Mouse (Mus musculus): ENCODE measurements around the gene Slc25a17. TPM values are rescaled to one million over a fixed set of nuclear protein-coding genes. Genes with fewer than 3 reads are reported as not detected.

Gene Slc25a17
- polyA plus RNA-seq, 1 experiment from 2014 or later, result 104 TPM

GRCm38 (mm10) chr15:81305035-81305434 is 55.6 kb downstream of the Slc25a17 start:
- no peaks in the 10 kb centered on the region for H3K27me3 ChIP-seq (ENCODE audit: control insufficient read depth, insufficient read depth, low read length)
- H3K27ac ChIP-seq (replicated peaks; ENCODE audit: low read depth, low read length), result no peak overlapping the region
- H3K9me3 ChIP-seq (ENCODE audit: control insufficient read depth, low read length), result no peaks in the 10 kb centered on the region
- H3K36me3 ChIP-seq (ENCODE audit: control insufficient read depth, insufficient read depth, low read length), result no peaks in the 10 kb centered on the region
- H3K4me3 ChIP-seq (ENCODE audit: low read depth, low read length), result no peak overlapping the region
- DNase-seq (ENCODE audit: low spot score) (no peak), ATAC-seq (ENCODE audit: insufficient number of reproducible peaks, low FRiP score, low TSS enrichment, low read depth) (no peak)
- 79% methylated on average over 8 of the region's 8 CpGs for WGBS
- H3K4me1 ChIP-seq (ENCODE audit: control insufficient read depth, insufficient read depth, low read length), result no peaks in the 10 kb centered on the region
- H3K4me2 ChIP-seq (ENCODE audit: low read depth, severe bottlenecking), result no peak overlapping the region
- H3K9ac ChIP-seq (ENCODE audit: low read length), result no peak overlapping the region

- DNase-seq (ENCODE audit: low spot score) (no peak), ATAC-seq (ENCODE audit: insufficient number of reproducible peaks, low FRiP score, low TSS enrichment, low read depth) (no peak)
- Histone ChIP-seq H3K9me3 (ENCODE audit: control insufficient read depth, low read length) (no peaks in the 10 kb centered on the region), H3K4me2 (ENCODE audit: low read depth, severe bottlenecking) (no peak overlapping the region), H3K27me3 (ENCODE audit: control insufficient read depth, insufficient read depth, low read length) (no peaks in the 10 kb centered on the region), H3K9ac (ENCODE audit: low read length) (no peak overlapping the region), H3K36me3 (ENCODE audit: control insufficient read depth, insufficient read depth, low read length) (no peaks in the 10 kb centered on the region), H3K27ac (replicated peaks; ENCODE audit: low read depth, low read length) (no peak overlapping the region), H3K4me3 (ENCODE audit: low read depth, low read length) (no peak overlapping the region), H3K4me1 (ENCODE audit: control insufficient read depth, insufficient read depth, low read length) (no peaks in the 10 kb centered on the region)
- WGBS, result 96% methylated on average over 7 of the region's 7 CpGs
Observed at GRCm38 (mm10) chr15:81304006-81304405, 56.6 kb downstream of the Slc25a17 start.

- H3K27me3 ChIP-seq (ENCODE audit: control insufficient read depth, insufficient read depth, low read length), result no peaks in the 10 kb centered on the region
- H3K9me3 ChIP-seq (ENCODE audit: control insufficient read depth, low read length), result no peaks in the 10 kb centered on the region
- no peak overlapping the region for H3K4me3 ChIP-seq (ENCODE audit: low read depth, low read length)
- no peaks in the 10 kb centered on the region for H3K4me1 ChIP-seq (ENCODE audit: control insufficient read depth, insufficient read depth, low read length)
- no peak overlapping the region for H3K27ac ChIP-seq (replicated peaks; ENCODE audit: low read depth, low read length)
- no peak overlapping the region for H3K4me2 ChIP-seq (ENCODE audit: low read depth, severe bottlenecking)
- DNase-seq (ENCODE audit: low spot score) (no peak), ATAC-seq (ENCODE audit: insufficient number of reproducible peaks, low FRiP score, low TSS enrichment, low read depth) (no peak)
- H3K36me3 ChIP-seq (ENCODE audit: control insufficient read depth, insufficient read depth, low read length), result no peaks in the 10 kb centered on the region
- H3K9ac ChIP-seq (ENCODE audit: low read length), result no peak overlapping the region
- WGBS, result 69% methylated on average over 13 of the region's 13 CpGs
Observed at GRCm38 (mm10) chr15:81302151-81302808, 58.3 kb downstream of the Slc25a17 start.

GRCm38 (mm10) chr15:81301193-81302070 is 59.2 kb downstream of the Slc25a17 start:
- 43% methylated on average over 16 of the region's 16 CpGs for WGBS
- Histone ChIP-seq H3K4me3 (ENCODE audit: low read depth, low read length) (no peak overlapping the region), H3K27ac (replicated peaks; ENCODE audit: low read depth, low read length) (no peak overlapping the region), H3K9ac (ENCODE audit: low read length) (no peak overlapping the region), H3K36me3 (ENCODE audit: control insufficient read depth, insufficient read depth, low read length) (no peaks in the 10 kb centered on the region), H3K27me3 (ENCODE audit: control insufficient read depth, insufficient read depth, low read length) (no peaks in the 10 kb centered on the region), H3K9me3 (ENCODE audit: control insufficient read depth, low read length) (no peaks in the 10 kb centered on the region), H3K4me1 (ENCODE audit: control insufficient read depth, insufficient read depth, low read length) (no peaks in the 10 kb centered on the region), H3K4me2 (ENCODE audit: low read depth, severe bottlenecking) (no peak overlapping the region)
- ATAC-seq (ENCODE audit: insufficient number of reproducible peaks, low FRiP score, low TSS enrichment, low read depth) (no peak), DNase-seq (ENCODE audit: low spot score) (no peak)

- ATAC-seq (ENCODE audit: insufficient number of reproducible peaks, low FRiP score, low TSS enrichment, low read depth), result no peak
- Histone ChIP-seq H3K4me2 (ENCODE audit: low read depth, severe bottlenecking) (no peak overlapping the region), H3K27ac (replicated peaks; ENCODE audit: low read depth, low read length) (no peak overlapping the region), H3K4me1 (ENCODE audit: control insufficient read depth, insufficient read depth, low read length) (no peaks in the 10 kb centered on the region), H3K9ac (ENCODE audit: low read length) (no peak overlapping the region), H3K36me3 (ENCODE audit: control insufficient read depth, insufficient read depth, low read length) (no peaks in the 10 kb centered on the region), H3K4me3 (ENCODE audit: low read depth, low read length) (no peak overlapping the region), H3K9me3 (ENCODE audit: control insufficient read depth, low read length) (no peaks in the 10 kb centered on the region), H3K27me3 (ENCODE audit: control insufficient read depth, insufficient read depth, low read length) (no peaks in the 10 kb centered on the region)
- DNase-seq (ENCODE audit: low spot score), result no peak
- WGBS, result 60% methylated on average over 3 of the region's 3 CpGs
Observed at GRCm38 (mm10) chr15:81300520-81301069, 60.0 kb downstream of the Slc25a17 start.

- no peak overlapping the region for H3K9ac ChIP-seq (ENCODE audit: low read length)
- H3K4me2 ChIP-seq (ENCODE audit: low read depth, severe bottlenecking), result no peak overlapping the region
- H3K9me3 ChIP-seq (ENCODE audit: control insufficient read depth, low read length), result no peaks in the 10 kb centered on the region
- H3K27me3 ChIP-seq (ENCODE audit: control insufficient read depth, insufficient read depth, low read length), result no peaks in the 10 kb centered on the region
- no peak overlapping the region for H3K4me3 ChIP-seq (ENCODE audit: low read depth, low read length)
- DNase-seq (ENCODE audit: low spot score) (no peak), ATAC-seq (ENCODE audit: insufficient number of reproducible peaks, low FRiP score, low TSS enrichment, low read depth) (no peak)
- H3K4me1 ChIP-seq (ENCODE audit: control insufficient read depth, insufficient read depth, low read length), result no peaks in the 10 kb centered on the region
- no peak overlapping the region for H3K27ac ChIP-seq (replicated peaks; ENCODE audit: low read depth, low read length)
- whole genome bisulfite sequencing, result 90% methylated on average over 4 of the region's 4 CpGs
- H3K36me3 ChIP-seq (ENCODE audit: control insufficient read depth, insufficient read depth, low read length), result no peaks in the 10 kb centered on the region
Observed at GRCm38 (mm10) chr15:81299549-81299948, 61.1 kb downstream of the Slc25a17 start.

GRCm38 (mm10) chr15:81298213-81298612 is 62.4 kb downstream of the Slc25a17 start:
- Histone ChIP-seq H3K4me2 (ENCODE audit: low read depth, severe bottlenecking) (no peak overlapping the region), H3K4me1 (ENCODE audit: control insufficient read depth, insufficient read depth, low read length) (no peaks in the 10 kb centered on the region), H3K36me3 (ENCODE audit: control insufficient read depth, insufficient read depth, low read length) (no peaks in the 10 kb centered on the region), H3K27ac (replicated peaks; ENCODE audit: low read depth, low read length) (no peak overlapping the region), H3K4me3 (ENCODE audit: low read depth, low read length) (no peak overlapping the region), H3K27me3 (ENCODE audit: control insufficient read depth, insufficient read depth, low read length) (no peaks in the 10 kb centered on the region), H3K9me3 (ENCODE audit: control insufficient read depth, low read length) (no peaks in the 10 kb centered on the region), H3K9ac (ENCODE audit: low read length) (no peak overlapping the region)
- WGBS, result 85% methylated on average over 6 of the region's 6 CpGs
- DNase-seq (ENCODE audit: low spot score) (no peak), ATAC-seq (ENCODE audit: insufficient number of reproducible peaks, low FRiP score, low TSS enrichment, low read depth) (no peak)

- Histone ChIP-seq H3K9ac (ENCODE audit: low read length) (no peak overlapping the region), H3K4me2 (ENCODE audit: low read depth, severe bottlenecking) (no peak overlapping the region), H3K27ac (replicated peaks; ENCODE audit: low read depth, low read length) (no peak overlapping the region), H3K36me3 (ENCODE audit: control insufficient read depth, insufficient read depth, low read length) (no peaks in the 10 kb centered on the region), H3K4me1 (ENCODE audit: control insufficient read depth, insufficient read depth, low read length) (no peaks in the 10 kb centered on the region), H3K27me3 (ENCODE audit: control insufficient read depth, insufficient read depth, low read length) (no peaks in the 10 kb centered on the region), H3K9me3 (ENCODE audit: control insufficient read depth, low read length) (no peaks in the 10 kb centered on the region), H3K4me3 (ENCODE audit: low read depth, low read length) (no peak overlapping the region)
- DNase-seq (ENCODE audit: low spot score) (no peak), ATAC-seq (ENCODE audit: insufficient number of reproducible peaks, low FRiP score, low TSS enrichment, low read depth) (no peak)
- 86% methylated on average over 3 of the region's 3 CpGs for WGBS
Observed at GRCm38 (mm10) chr15:81297543-81297942, 63.1 kb downstream of the Slc25a17 start.
